Mouse (Mus musculus) lung, adult 2 months (tissue): ENCODE measurements around the gene Acr.

Experiments used
- CTCF ChIP-seq: fragments of 200-500 bp; IDR thresholded peaks from 2 replicates; pipeline ENCODE4 v1.5.1; 2011; ENCODE audit warnings: mild to moderate bottlenecking, low read length, control low read depth; ENCODE audit not compliant: insufficient read depth
- POLR2A ChIP-seq: fragments of 200-500 bp; IDR thresholded peaks from 2 replicates; pipeline ENCODE4 v1.6.1; 2011; ENCODE audit warnings: low read depth, mild to moderate bottlenecking, control low read depth, low read length, borderline replicate concordance; ENCODE audit errors: extremely low read depth

GRCm38 (mm10) chr15:89555591-89555990 is 12.5 kb upstream of the Acr start:
- TF ChIP-seq POLR2A, result no peak
- no peak for TF ChIP-seq CTCF
